Mouse (Mus musculus) olfactory bulb, adult 2 months (tissue): Measurements from ENCODE around the gene Lix1.

ENCODE experiments used
- CTCF ChIP-seq: fragments of 200-500 bp; IDR thresholded peaks from 2 replicates; pipeline ENCODE4 v1.5.1; 2012; ENCODE audit warnings: low read depth, mild to moderate bottlenecking, low read length, moderate library complexity; ENCODE audit not compliant: insufficient read depth
- POLR2A ChIP-seq: fragments of 200-500 bp; IDR thresholded peaks from 2 replicates; pipeline ENCODE4 v1.6.1; 2012; ENCODE audit warnings: mild to moderate bottlenecking, low read depth, low read length, moderate library complexity; ENCODE audit not compliant: insufficient read depth

- TF ChIP-seq CTCF (no peak), POLR2A (no peak)
Observed at GRCm38 (mm10) chr17:17411443-17411842, 9.0 kb downstream of the Lix1 start.
